14 mouse cellular contexts compared by ENCODE assay signal in genomic region chr12:111681305-111681704, GRCm38 (mm10). TPM values are rescaled to one million over a fixed set of nuclear protein-coding genes. Genes with fewer than 3 reads are reported as not detected.
DNase-seq lines count a peak whose midpoint lies in the region; ATAC-seq and TF ChIP-seq lines count a peak whose summit lies in the region.
"Had no signal": no experiment of that assay in that cellular context is flagged by ENCODE, and none has a peak within 500 bp of the region (broad histone marks: within the 10 kb centered on the region; RNA-seq: fewer than 3 reads in every experiment).

No protein-coding gene starts in this region.

- H3K36me3 ChIP-seq in heart, embryonic 11.5 days (ENCODE audit: control insufficient read depth, insufficient read depth, low read length) = no peaks in the 10 kb centered on the region
- H3K36me3 ChIP-seq in lung, embryonic 14.5 days (ENCODE audit: insufficient read depth) = peaks cover 34% of the 10 kb centered on the region; the same call in 1 of the 2 replicates

- no peak for ATAC-seq in heart, embryonic 11.5 days (replicated peaks; ENCODE audit: insufficient number of reproducible peaks, low FRiP score, low TSS enrichment)
- no peak for ATAC-seq in lung, embryonic 14.5 days (ENCODE audit: insufficient read depth)

- DNase-seq in heart, postnatal 4 days = no peak
- DNase-seq in lung, embryonic 14.5 days = peak; percentile 46
- DNase-seq in lung, postnatal 25 days (ENCODE audit: low spot score) = no peak
- DNase-seq in brain, adult 2 months (ENCODE audit: low read depth, low spot score) = peak; percentile 77
- peak; percentile 86 for DNase-seq in lung, postnatal 10 days
- no peak for DNase-seq in gastrocnemius, postnatal 25 days
- DNase-seq in ovary, adult 18-20 months (ENCODE audit: low spot score) = no peak
- DNase-seq: cerebellum, adult 18-20 months; kidney, adult 2 months had no signal

- WGBS in heart, embryonic 11.5 days (ENCODE audit: insufficient replicate concordance) = 80% methylated on average over 8 of the region's 8 CpGs
- WGBS in lung, embryonic 14.5 days = 67% methylated on average over 8 of the region's 8 CpGs

- no peak for TF ChIP-seq CTCF in lung, embryonic 14.5 days (IDR thresholded peaks at IDR 0.05; ENCODE audit: low read depth)

- H3K4me1 ChIP-seq in heart, embryonic 11.5 days (ENCODE audit: control insufficient read depth, insufficient read depth, low read length) = peaks cover 30% of the 10 kb centered on the region
- 0 out of 2 replicates have a peak, but pooled peaks cover 4% of the 10 kb centered on the region for H3K4me1 ChIP-seq in lung, embryonic 14.5 days (ENCODE audit: insufficient read depth)

- no peak overlapping the region for H3K4me3 ChIP-seq in heart, embryonic 11.5 days (ENCODE audit: low read depth, low read length)
- H3K4me3 ChIP-seq in lung, embryonic 14.5 days (ENCODE audit: low read depth, low read length) = no peak overlapping the region
- H3K4me3 ChIP-seq: embryonic facial prominence, embryonic 15.5 days; midbrain, embryonic 12.5 days; neural tube, embryonic 12.5 days had no signal

- no peaks in the 10 kb centered on the region for H3K9me3 ChIP-seq in heart, embryonic 11.5 days (replicated peaks; ENCODE audit: control insufficient read depth, low read length)
- no peaks in the 10 kb centered on the region for H3K9me3 ChIP-seq in lung, embryonic 14.5 days (ENCODE audit: low read depth, low read length)
- H3K9me3 ChIP-seq: embryonic facial prominence, embryonic 15.5 days; midbrain, embryonic 12.5 days; neural tube, embryonic 12.5 days had no signal

- H3K27ac ChIP-seq in heart, embryonic 11.5 days (ENCODE audit: low read depth, low read length) = peak overlapping the region; percentile 94
- H3K27ac ChIP-seq in lung, embryonic 14.5 days (ENCODE audit: low read depth) = peak overlapping the region; percentile 69
- H3K27ac ChIP-seq: embryonic facial prominence, embryonic 15.5 days; liver, embryonic 14.5 days; midbrain, embryonic 12.5 days; neural tube, embryonic 12.5 days had no signal

- no peaks in the 10 kb centered on the region for H3K27me3 ChIP-seq in heart, embryonic 11.5 days (ENCODE audit: control insufficient read depth, insufficient read depth, low read length)
- H3K27me3 ChIP-seq in lung, embryonic 14.5 days (ENCODE audit: insufficient read depth, low read length) = no peaks in the 10 kb centered on the region
- H3K27me3 ChIP-seq: embryonic facial prominence, embryonic 15.5 days; midbrain, embryonic 12.5 days; neural tube, embryonic 12.5 days had no signal

- H3K4me2 ChIP-seq in heart, embryonic 11.5 days = no peak overlapping the region
- no peak overlapping the region for H3K4me2 ChIP-seq in lung, embryonic 14.5 days
- H3K4me2 ChIP-seq: embryonic facial prominence, embryonic 15.5 days; midbrain, embryonic 12.5 days; neural tube, embryonic 12.5 days had no signal

- H3K9ac ChIP-seq in heart, embryonic 11.5 days (ENCODE audit: low read depth, low read length) = no peak overlapping the region; the same call in 1 of the 2 replicates
- no peak overlapping the region for H3K9ac ChIP-seq in lung, embryonic 14.5 days
- H3K9ac ChIP-seq: embryonic facial prominence, embryonic 15.5 days; liver, embryonic 14.5 days; midbrain, embryonic 12.5 days; neural tube, embryonic 12.5 days had no signal

RNA-seq across cellular contexts. Expression of gene Trmt61a, which starts 3.4 kb away (rescaled TPM):
- polyA plus RNA-seq in heart, embryonic 11.5 days (2014; fragmentation: Nextera tagmentation; extraction: Ambion mirVana) = 3.4 and 4.6 TPM in 2 replicates
- 1 to 10 TPM; 9.4 to 9.8 TPM for total RNA-seq in heart, postnatal 4 days (2021)
- polyA plus RNA-seq in lung, embryonic 14.5 days (2014; fragmentation: Nextera tagmentation; extraction: Ambion mirVana) = 8.7 and 9.3 TPM in 2 replicates
- 1 to 10 TPM; 2.7 to 2.9 TPM for total RNA-seq in gastrocnemius, postnatal 25 days (2021)

RNA-seq across cellular contexts. Expression of gene Ckb, which starts 9.2 kb away (rescaled TPM):
- 454 and 458 TPM in 2 replicates for polyA plus RNA-seq in heart, embryonic 11.5 days (2014; fragmentation: Nextera tagmentation; extraction: Ambion mirVana)
- total RNA-seq in heart, postnatal 4 days (2021) = 100 to 1,000 TPM; 165 to 181 TPM
- polyA plus RNA-seq in lung, embryonic 14.5 days (2014; fragmentation: Nextera tagmentation; extraction: Ambion mirVana) = 210 and 217 TPM in 2 replicates
- 10 to 100 TPM; 14.9 to 15.6 TPM for total RNA-seq in gastrocnemius, postnatal 25 days (2021)

RNA-seq across cellular contexts. Expression of gene Bag5, which starts 31.8 kb away (rescaled TPM):
- 41.8 and 42.8 TPM in 2 replicates for polyA plus RNA-seq in heart, embryonic 11.5 days (2014; fragmentation: Nextera tagmentation; extraction: Ambion mirVana)
- total RNA-seq in heart, postnatal 4 days (2021) = 10 to 100 TPM; 29.3 to 32.6 TPM
- polyA plus RNA-seq in lung, embryonic 14.5 days (2014; fragmentation: Nextera tagmentation; extraction: Ambion mirVana) = 51.5 and 53.2 TPM in 2 replicates
- total RNA-seq in gastrocnemius, postnatal 25 days (2021) = 10 to 100 TPM; 10.9 to 14.6 TPM

RNA-seq across cellular contexts. Expression of gene Apopt1, which starts 31.8 kb away (rescaled TPM):
- polyA plus RNA-seq in heart, embryonic 11.5 days (2014; fragmentation: Nextera tagmentation; extraction: Ambion mirVana) = 50.0 and 51.3 TPM in 2 replicates
- total RNA-seq in heart, postnatal 4 days (2021) = 10 to 100 TPM; 40.0 to 42.1 TPM
- polyA plus RNA-seq in lung, embryonic 14.5 days (2014; fragmentation: Nextera tagmentation; extraction: Ambion mirVana) = 53.3 and 57.3 TPM in 2 replicates
- 10 to 100 TPM; 37.7 to 38.9 TPM for total RNA-seq in gastrocnemius, postnatal 25 days (2021)

Comparison
In these comparisons a context has a peak if more than half of its experiments do, and no peak if none do; other contexts are left out.
1. DNase-seq: peak in lung, embryonic 14.5 days (single experiment), brain, adult 2 months (single experiment) and lung, postnatal 10 days (single experiment); none in heart, postnatal 4 days (single experiment), lung, postnatal 25 days (single experiment), gastrocnemius, postnatal 25 days (single experiment) and ovary, adult 18-20 months (single experiment).
2. RNA of gene Ckb, which starts 9.2 kb away (total RNA-seq): 165 to 181 TPM in heart, postnatal 4 days; 14.9 to 15.6 TPM in gastrocnemius, postnatal 25 days; every median in the first group is over 10 times any median in the second.